Mouse (Mus musculus) neural tube, postnatal 0 days (tissue): ENCODE results near the gene Pcdh7. TPM values are rescaled to one million over a fixed set of nuclear protein-coding genes. Genes with fewer than 3 reads are reported as not detected.

Source experiments
- polyA plus RNA-seq: library from polyadenylated mRNA; unstranded; fragments of >200 nt; fragmentation: Nextera tagmentation; extraction: Ambion mirVana; gene quantifications from 2 replicates; pipeline ENCODE4 v1.2.1, GENCODE M21; 2015

The Pcdh7 gene
- 33.0 and 34.7 TPM in 2 replicates for polyA plus RNA-seq

DNA sequence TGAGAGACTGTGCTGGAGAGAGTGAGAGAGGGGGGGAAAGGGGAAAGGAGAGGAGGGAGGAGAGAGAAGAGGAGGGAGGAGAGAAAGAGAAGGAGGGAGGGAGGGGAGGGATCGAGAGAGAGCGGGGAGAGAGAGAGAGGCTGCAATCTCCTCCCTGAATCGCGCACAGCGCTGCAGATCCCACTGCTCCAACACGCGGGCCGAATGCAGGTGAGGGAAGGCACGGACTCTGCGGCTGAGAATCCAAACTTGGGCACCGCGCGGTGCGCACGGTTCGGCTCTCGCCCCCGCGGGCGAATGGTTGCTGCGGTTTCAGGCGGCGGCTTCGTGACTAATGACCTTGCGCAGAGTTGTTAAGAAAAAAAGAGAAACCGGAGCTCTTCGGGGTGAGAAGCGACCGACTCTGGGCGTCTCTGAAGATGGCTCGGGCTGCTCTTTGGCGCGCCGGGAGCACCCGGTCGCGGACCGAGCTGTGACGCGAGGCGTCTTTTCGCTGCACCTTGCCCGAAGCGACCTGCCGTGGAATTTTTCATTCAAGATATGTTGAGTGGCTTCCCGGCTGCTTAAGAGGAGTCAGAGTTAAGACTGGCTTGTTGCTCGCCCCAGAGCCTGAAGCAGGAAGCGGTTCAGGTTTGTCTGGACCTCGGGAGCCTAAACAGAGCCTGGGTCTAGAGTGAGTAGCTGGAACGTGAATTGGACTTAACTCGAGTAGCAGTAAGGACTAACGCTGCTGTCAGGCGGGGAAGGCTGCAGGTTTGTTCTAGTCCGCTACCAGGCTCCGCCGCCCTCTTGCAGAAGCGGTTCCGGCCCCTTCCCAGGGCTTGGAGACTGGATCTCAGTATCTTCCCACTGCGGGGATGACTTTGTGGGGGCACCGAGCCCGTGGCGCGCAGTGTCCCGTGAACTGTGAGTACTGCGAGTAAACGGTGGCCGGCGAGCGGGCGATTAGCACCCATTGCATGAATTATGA, at the start of gene Pcdh7:
Gene Pcdh7 (plus strand): TSS at position 62 of the 970 bp plus-strand sequence.

